Mouse (Mus musculus) heart, postnatal 10 days (tissue): ENCODE results near the gene Rps2. TPM values are rescaled to one million over a fixed set of nuclear protein-coding genes. Genes with fewer than 3 reads are reported as not detected.

Source experiments
- DNase-seq, 2 experiments: peaks; one replicate each; pipeline ENCODE4 v3.0.0; 2021
- intact Hi-C: fragments of 180-260 bp; cut with DNase I; formaldehyde crosslinking; loops from one replicate; pipeline ENCODE4 v1.15.1; 2025
- total RNA-seq, 2 experiments: library from RNA; stranded (reverse); gene quantifications; 2 replicates each; pipeline ENCODE4 v1.2.3; 2021

Rps2 gene
- total RNA-seq, 2 experiments from 2014 or later = 730 to 736 TPM

GRCm38 (mm10) chr17:24761121-24761520 lies 43.2 kb downstream of the Rps2 start:
- intact Hi-C loops = no loop called here
- no peak for DNase-seq

DNA sequence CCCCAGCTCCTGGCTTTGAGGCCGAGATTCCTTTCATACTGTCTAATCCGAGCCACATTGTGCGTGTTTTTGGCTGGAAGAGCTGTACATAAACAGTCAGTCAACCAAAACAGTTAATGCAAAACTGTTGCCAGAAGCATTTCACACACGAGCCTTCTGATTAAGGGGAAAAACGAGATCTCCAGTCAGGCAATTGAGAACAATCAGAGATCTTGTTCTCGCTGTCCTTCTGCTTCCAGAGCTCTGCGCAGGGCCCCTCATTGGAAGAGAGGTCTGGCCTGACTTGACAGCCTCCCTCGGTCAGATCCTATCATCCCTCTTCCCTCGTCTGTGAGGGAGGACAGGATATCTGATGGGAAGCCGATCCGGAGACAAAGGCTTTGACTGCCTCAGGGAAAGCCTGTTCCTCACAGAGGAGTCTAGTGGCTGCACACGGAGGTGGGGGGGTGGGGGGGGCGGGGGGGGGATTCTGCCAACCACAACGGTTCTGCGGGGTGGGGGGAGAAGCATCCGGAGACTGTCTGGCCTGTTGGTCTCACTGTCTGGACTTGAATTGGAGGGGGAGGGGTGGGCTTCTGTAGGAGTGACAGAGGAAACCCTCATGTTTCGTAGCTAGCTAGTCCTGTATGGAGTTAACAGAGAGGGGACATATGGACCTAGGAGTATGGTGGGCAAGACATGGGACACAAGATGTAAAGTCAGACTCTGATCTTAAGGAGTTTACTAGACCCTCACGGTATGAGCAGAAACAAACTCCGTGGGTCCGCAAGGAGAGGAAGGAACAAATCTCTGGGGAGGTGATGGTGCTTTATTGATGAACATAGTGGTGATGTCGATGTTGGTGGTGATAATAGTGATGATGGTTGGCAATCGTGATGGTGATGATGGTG lies 47.3 kb downstream of the Rps2 start:
- intact Hi-C loops = no loop called here
- DNase-seq = no peak

DNA sequence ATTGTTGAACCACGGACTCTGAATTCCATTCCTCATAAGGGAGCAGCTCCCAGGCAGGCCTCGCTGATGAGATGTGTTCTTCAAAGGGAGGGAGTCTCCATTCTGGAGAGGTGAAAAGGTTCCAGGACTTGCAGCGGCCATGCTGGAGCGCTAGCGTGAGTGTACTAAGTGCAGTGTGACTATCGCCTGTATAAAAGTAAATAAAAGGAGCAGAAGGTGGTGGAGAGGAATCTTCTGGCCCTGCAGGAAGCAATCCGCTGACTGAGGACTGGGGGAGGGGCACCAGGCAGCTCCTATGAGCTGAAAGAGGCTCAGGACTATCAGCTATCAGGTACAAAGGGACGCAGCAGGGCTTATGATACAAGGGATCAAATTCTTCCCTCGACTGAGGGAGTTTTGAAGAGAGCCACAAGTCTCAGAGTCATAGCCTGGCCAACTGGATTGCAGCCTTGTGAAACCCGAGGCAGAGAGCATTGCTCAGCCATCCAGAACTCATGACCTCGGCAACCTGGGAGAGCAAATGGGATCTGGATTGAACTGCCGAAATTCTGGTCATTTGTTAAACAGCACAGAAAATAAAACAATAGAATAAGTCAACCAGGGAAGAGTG lies 48.5 kb downstream of the Rps2 start:
- intact Hi-C loops = no loop called here

DNA sequence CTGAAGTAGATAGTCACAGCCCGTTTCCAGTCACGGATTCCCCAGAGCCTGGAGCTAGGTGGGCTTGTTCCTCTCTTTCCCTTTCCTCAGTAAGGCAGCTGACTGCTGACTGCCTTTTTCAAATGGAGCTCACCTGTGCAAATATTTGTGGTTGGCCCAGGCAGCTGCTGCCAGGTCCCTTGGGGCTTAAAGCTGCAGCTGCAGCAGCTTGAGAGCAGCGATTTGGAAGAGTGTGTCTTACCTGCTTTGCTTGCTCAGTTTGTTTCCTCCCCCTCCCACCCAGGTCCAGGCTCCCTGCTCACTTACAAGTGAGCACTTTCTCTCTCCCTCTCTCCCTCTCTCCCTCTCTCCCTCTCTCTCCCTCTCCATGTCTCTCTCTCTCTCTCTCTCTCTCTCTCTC lies 51.2 kb downstream of the Rps2 start:
- DNase-seq = no peak
- intact Hi-C loops = no loop called here

More for the DNA sequence above, 48.5 kb downstream of the Rps2 start:
- no peak for DNase-seq

Other genes starting within 250 kb of the Rps2 start
- gene E4f1, start 247.8 kb upstream of the Rps2 start, total RNA-seq = 10 to 100 TPM; 15.6 to 15.9 TPM
- gene Pgp, start 247.7 kb upstream of the Rps2 start, total RNA-seq = 10 to 100 TPM; 38.5 to 39.9 TPM
- under 1 TPM in 1 of 2 experiments, not detected in 1; 0.26 TPM for gene Bricd5, start 244.2 kb upstream of the Rps2 start, total RNA-seq
- gene Mlst8, start 239.0 kb upstream of the Rps2 start, total RNA-seq = 10 to 100 TPM; 11.6 to 12.9 TPM
- under 1 TPM; 0.48 to 0.52 TPM for gene Caskin1, start 229.5 kb upstream of the Rps2 start, total RNA-seq
- 10 to 100 TPM; 75.9 to 77.9 TPM for gene Traf7, start 190.2 kb upstream of the Rps2 start, total RNA-seq
- gene Rab26, start 183.9 kb upstream of the Rps2 start, total RNA-seq = under 1 TPM; 0.32 to 0.45 TPM
- gene Pkd1, start 168.3 kb upstream of the Rps2 start, total RNA-seq = 10 to 100 TPM; 60.1 to 72.2 TPM
- gene Tsc2, start 85.5 kb upstream of the Rps2 start, total RNA-seq = 10 to 100 TPM; 86.0 to 95.6 TPM
- gene Nthl1, start 85.4 kb upstream of the Rps2 start, total RNA-seq = 1 to 10 TPM; 3.2 to 3.4 TPM
- 100 to 1,000 TPM; 108 to 133 TPM for gene Slc9a3r2, start 67.8 kb upstream of the Rps2 start, total RNA-seq
- not detected for gene Npw, start 59.7 kb upstream of the Rps2 start, total RNA-seq
- gene Zfp598, start 48.4 kb upstream of the Rps2 start, total RNA-seq = 10 to 100 TPM; 25.1 to 25.4 TPM
- not detected for gene Syngr3, start 28.2 kb upstream of the Rps2 start, total RNA-seq
- gene Gfer, start 22.0 kb upstream of the Rps2 start, total RNA-seq = 10 to 100 TPM; 18.9 to 19.8 TPM
- 1 to 10 TPM in 1 of 2 experiments, under 1 TPM in 1; 0.93 to 2.9 TPM for gene Noxo1, start 21.9 kb upstream of the Rps2 start, total RNA-seq
- 10 to 100 TPM; 20.8 to 21.5 TPM for gene Tbl3, start 10.5 kb upstream of the Rps2 start, total RNA-seq
- not detected for gene Rnf151, start 53 bp upstream of the Rps2 start, total RNA-seq
- gene Ndufb10, start 6.4 kb downstream of the Rps2 start, total RNA-seq = 100 to 1,000 TPM; 845 to 899 TPM
- gene Rpl3l, start 9.7 kb downstream of the Rps2 start, total RNA-seq = 10 to 100 TPM; 67.3 to 69.8 TPM
- 100 to 1,000 TPM; 123 to 163 TPM for gene Msrb1, start 18.5 kb downstream of the Rps2 start, total RNA-seq
- not detected for gene Hs3st6, start 34.9 kb downstream of the Rps2 start, total RNA-seq
- not detected for gene Meiob, start 86.2 kb downstream of the Rps2 start, total RNA-seq
- 100 to 1,000 TPM; 110 to 117 TPM for gene Hagh, start 122.0 kb downstream of the Rps2 start, total RNA-seq
- 10 to 100 TPM; 62.4 to 66.0 TPM for gene Fahd1, start 132.2 kb downstream of the Rps2 start, total RNA-seq
- gene Igfals, start 147.9 kb downstream of the Rps2 start, total RNA-seq = 10 to 100 TPM in 1 of 2 experiments, 1 to 10 TPM in 1; 9.9 to 14.0 TPM
- gene Nubp2, start 168.2 kb downstream of the Rps2 start, total RNA-seq = 10 to 100 TPM; 27.0 to 27.8 TPM
- gene Spsb3, start 168.5 kb downstream of the Rps2 start, total RNA-seq = 10 to 100 TPM; 41.3 to 45.8 TPM
- gene Eme2, start 177.0 kb downstream of the Rps2 start, total RNA-seq = 10 to 100 TPM; 17.1 to 23.7 TPM
- 100 to 1,000 TPM; 114 to 116 TPM for gene Mrps34, start 177.0 kb downstream of the Rps2 start, total RNA-seq
- gene Nme3, start 178.4 kb downstream of the Rps2 start, total RNA-seq = 10 to 100 TPM; 45.4 to 54.6 TPM
- gene Mapk8ip3, start 218.9 kb downstream of the Rps2 start, total RNA-seq = 10 to 100 TPM; 64.0 to 66.9 TPM
- 10 to 100 TPM; 19.4 to 22.9 TPM for gene Jpt2, start 242.6 kb downstream of the Rps2 start, total RNA-seq